Comparison of ENCODE assay signal across 11 mouse cellular contexts in the genomic region with DNA sequence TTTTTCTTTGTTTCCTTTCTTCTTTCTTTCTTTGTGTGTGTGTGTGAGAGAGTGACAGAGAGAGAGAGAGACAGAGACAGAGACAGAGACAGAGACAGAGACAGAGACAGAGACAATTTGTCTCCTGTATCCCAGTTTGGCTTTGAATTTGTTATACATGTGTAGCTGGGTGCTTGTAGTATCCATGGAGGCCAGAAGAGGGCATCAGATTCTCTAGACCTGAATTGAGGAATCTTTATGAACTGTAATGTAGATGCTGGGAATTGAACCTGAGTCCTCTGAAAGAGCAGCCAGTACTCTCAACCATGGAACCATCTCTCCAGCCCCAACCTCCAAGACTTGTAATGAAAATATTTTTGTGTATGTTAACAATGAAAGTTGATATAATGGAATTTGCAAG.
DNase-seq lines count a peak whose midpoint lies in the region; ATAC-seq and TF ChIP-seq lines count a peak whose summit lies in the region.
"Had no signal": no experiment of that assay in that cellular context is flagged by ENCODE, and none has a peak within 500 bp of the region (broad histone marks: within the 10 kb centered on the region; RNA-seq: fewer than 3 reads in every experiment).

No protein-coding gene starts in this region.

- H3K9ac ChIP-seq in forebrain, postnatal 0 days = no peak overlapping the region
- H3K9ac ChIP-seq in forebrain, embryonic 13.5 days = no peak overlapping the region
- no peak overlapping the region for H3K9ac ChIP-seq in liver, adult 2 months (ENCODE audit: low read depth, low read length)
- H3K9ac ChIP-seq in liver, embryonic 12.5 days = no peak overlapping the region
- H3K9ac ChIP-seq: embryonic facial prominence, embryonic 15.5 days; lung, embryonic 15.5 days; neural tube, embryonic 12.5 days had no signal

- H3K4me2 ChIP-seq in forebrain, postnatal 0 days (ENCODE audit: low read depth) = no peak overlapping the region
- H3K4me2 ChIP-seq in forebrain, embryonic 13.5 days = no peak overlapping the region
- no peak overlapping the region for H3K4me2 ChIP-seq in liver, embryonic 12.5 days
- H3K4me2 ChIP-seq: embryonic facial prominence, embryonic 15.5 days; lung, embryonic 15.5 days; neural tube, embryonic 12.5 days had no signal

- no peaks in the 10 kb centered on the region for H3K27me3 ChIP-seq in forebrain, postnatal 0 days (ENCODE audit: insufficient read depth, low read length)
- H3K27me3 ChIP-seq in forebrain, embryonic 13.5 days = no peaks in the 10 kb centered on the region
- H3K27me3 ChIP-seq in liver, adult 2 months (ENCODE audit: control insufficient read depth, insufficient read depth, low read length) = no peaks in the 10 kb centered on the region
- no peaks in the 10 kb centered on the region for H3K27me3 ChIP-seq in liver, embryonic 12.5 days (replicated peaks)
- H3K27me3 ChIP-seq: embryonic facial prominence, embryonic 15.5 days; lung, embryonic 15.5 days; neural tube, embryonic 12.5 days had no signal

- H3K4me1 ChIP-seq in forebrain, postnatal 0 days (ENCODE audit: insufficient read depth) = no peaks in the 10 kb centered on the region
- H3K4me1 ChIP-seq in forebrain, embryonic 13.5 days = no peaks in the 10 kb centered on the region
- no peaks in the 10 kb centered on the region for H3K4me1 ChIP-seq in liver, adult 2 months (ENCODE audit: control insufficient read depth, insufficient read depth, low read length)
- H3K4me1 ChIP-seq in liver, embryonic 12.5 days = no peaks in the 10 kb centered on the region
- H3K4me1 ChIP-seq: embryonic facial prominence, embryonic 15.5 days; lung, embryonic 15.5 days; neural tube, embryonic 12.5 days had no signal

- TF ChIP-seq POLR2A in liver, adult 2 months (IDR thresholded peaks at IDR 0.05; ENCODE audit: extremely low read depth, insufficient read depth, low read length) = no peak

- H3K79me2 ChIP-seq in liver, adult 2 months (ENCODE audit: control insufficient read depth, insufficient read depth, low read length) = no peaks in the 10 kb centered on the region

- no peaks in the 10 kb centered on the region for H3K9me3 ChIP-seq in forebrain, postnatal 0 days (ENCODE audit: low read length)
- H3K9me3 ChIP-seq in forebrain, embryonic 13.5 days (replicated peaks) = no peaks in the 10 kb centered on the region
- no peaks in the 10 kb centered on the region for H3K9me3 ChIP-seq in liver, embryonic 12.5 days (replicated peaks)
- H3K9me3 ChIP-seq: embryonic facial prominence, embryonic 15.5 days; lung, embryonic 15.5 days; neural tube, embryonic 12.5 days had no signal

- H3K27ac ChIP-seq in forebrain, postnatal 0 days (ENCODE audit: low read depth, low read length) = no peak overlapping the region
- no peak overlapping the region for H3K27ac ChIP-seq in forebrain, embryonic 13.5 days
- no peak overlapping the region for H3K27ac ChIP-seq in liver, adult 2 months (replicated peaks; ENCODE audit: insufficient read depth, low read depth, low read length)
- no peak overlapping the region for H3K27ac ChIP-seq in liver, embryonic 12.5 days
- H3K27ac ChIP-seq: embryonic facial prominence, embryonic 15.5 days; lung, embryonic 15.5 days; neural tube, embryonic 12.5 days had no signal

- TF ChIP-seq CTCF in forebrain, postnatal 0 days (IDR thresholded peaks at IDR 0.05; ENCODE audit: low read depth) = peak; percentile 24; the same call in 1 of the 2 replicates
- TF ChIP-seq CTCF in liver, adult 2 months (IDR thresholded peaks at IDR 0.05; ENCODE audit: low read depth, low read length) = no peak

- ATAC-seq in forebrain, postnatal 0 days = no peak
- ATAC-seq in forebrain, embryonic 13.5 days = no peak
- no peak for ATAC-seq in liver, embryonic 12.5 days

- H3K4me3 ChIP-seq in forebrain, postnatal 0 days (ENCODE audit: low read depth, low read length) = no peak overlapping the region
- H3K4me3 ChIP-seq in forebrain, embryonic 13.5 days = no peak overlapping the region
- H3K4me3 ChIP-seq in liver, adult 2 months (ENCODE audit: insufficient read depth, low read depth, low read length) = no peak overlapping the region
- no peak overlapping the region for H3K4me3 ChIP-seq in liver, embryonic 12.5 days
- H3K4me3 ChIP-seq: embryonic facial prominence, embryonic 15.5 days; lung, embryonic 15.5 days; neural tube, embryonic 12.5 days had no signal

- no peak for DNase-seq in forebrain, postnatal 0 days
- peak; percentile 28 for DNase-seq in liver, adult 2 months (ENCODE audit: extremely low read depth, low read depth, low spot score)
- DNase-seq in adrenal gland, postnatal 14 days = peak; percentile 25
- peak; percentile 20 to 35 for DNase-seq in kidney, postnatal 4 days
- no peak for DNase-seq in spleen, postnatal 10 days (ENCODE audit: low spot score in 2 of 2)
- no peak for DNase-seq in adipocyte (ENCODE audit: low spot score)

- no peaks in the 10 kb centered on the region for H3K36me3 ChIP-seq in forebrain, postnatal 0 days (ENCODE audit: insufficient read depth)
- no peaks in the 10 kb centered on the region for H3K36me3 ChIP-seq in forebrain, embryonic 13.5 days (ENCODE audit: poor library complexity, severe bottlenecking)
- H3K36me3 ChIP-seq in liver, adult 2 months (ENCODE audit: control insufficient read depth, insufficient read depth, low read length) = no peaks in the 10 kb centered on the region
- H3K36me3 ChIP-seq in liver, embryonic 12.5 days = no peaks in the 10 kb centered on the region
- H3K36me3 ChIP-seq: embryonic facial prominence, embryonic 15.5 days; lung, embryonic 15.5 days; neural tube, embryonic 12.5 days had no signal

Comparison
In these comparisons a context has a peak if more than half of its experiments do, and no peak if none do; other contexts are left out.
1. DNase-seq: peak in liver, adult 2 months (single experiment), adrenal gland, postnatal 14 days (single experiment) and kidney, postnatal 4 days (2 of 2); none in forebrain, postnatal 0 days (single experiment), spleen, postnatal 10 days (0 of 2) and adipocyte (single experiment).